Mouse (Mus musculus): ENCODE results near the gene Psme1. TPM values are rescaled to one million over a fixed set of nuclear protein-coding genes. Genes with fewer than 3 reads are reported as not detected.

The Psme1 gene
- polyA plus RNA-seq (2014; fragmentation: Nextera tagmentation; extraction: Ambion mirVana) = 126 TPM in 2 replicates

DNA sequence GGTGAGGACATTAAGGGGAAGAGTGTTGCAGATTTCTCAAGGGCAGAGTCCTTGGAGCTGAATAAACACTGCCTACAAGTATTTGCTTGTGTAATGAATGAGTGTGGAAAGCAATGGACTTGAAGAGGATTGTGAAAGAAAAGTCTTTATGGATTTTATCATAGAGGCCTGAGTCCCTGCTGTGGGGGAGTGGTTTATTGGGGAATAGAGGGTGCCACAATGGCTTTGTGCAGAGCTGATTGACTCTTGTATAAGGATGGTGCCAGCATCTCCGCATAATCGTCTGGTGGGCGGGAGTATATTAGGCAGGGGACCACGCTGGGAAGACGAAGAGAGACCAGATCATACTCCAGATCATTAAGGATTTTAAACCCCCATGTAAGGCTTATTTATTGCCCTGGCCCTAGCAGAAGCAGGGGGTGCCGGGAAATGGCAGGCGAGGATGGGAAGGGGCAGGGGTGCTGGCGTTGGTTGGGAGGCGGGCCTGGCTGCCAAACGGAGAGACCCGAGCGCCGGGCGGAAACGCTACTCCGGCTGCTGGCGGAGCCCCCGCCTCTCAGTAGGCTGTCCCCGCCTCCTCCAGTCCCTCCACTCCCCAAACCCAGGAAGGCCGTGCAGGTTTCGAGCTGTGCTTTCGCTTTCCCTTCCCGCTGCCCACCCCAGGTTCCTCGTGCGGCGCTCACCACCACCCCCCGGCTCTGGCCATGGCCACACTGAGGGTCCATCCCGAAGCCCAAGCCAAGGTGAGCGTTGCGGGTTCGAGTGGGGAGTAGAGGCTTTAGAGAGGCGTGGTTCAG is at the start of gene Psme1:
TSS of gene Psme1 (plus strand) at position 253 of the 797 bp plus-strand sequence.
- under 1% methylated on average over 30 of the region's 32 CpGs for WGBS
- DNase-seq (ENCODE audit: low spot score) = peak; percentile 78
- Histone ChIP-seq H3K4me1 (replicated peaks; ENCODE audit: control insufficient read depth, insufficient read depth, low read length) (peaks cover 3% of the 10 kb centered on the region; the same call in 1 of the 2 replicates), H3K4me2 (replicated peaks; ENCODE audit: low read depth, low read length) (peak within 1 kb of the TSS; percentile 85), H3K27me3 (ENCODE audit: control insufficient read depth, insufficient read depth, low read length) (no peaks in the 10 kb centered on the region), H3K9ac (ENCODE audit: low read depth, low read length) (peak within 1 kb of the TSS; percentile 83), H3K9me3 (ENCODE audit: control insufficient read depth, low read length) (no peaks in the 10 kb centered on the region), H3K27ac (ENCODE audit: low read depth, low read length) (peak within 1 kb of the TSS; percentile 75; the same call in 1 of the 2 replicates), H3K4me3 (ENCODE audit: low read depth, low read length) (peak within 1 kb of the TSS; percentile 63), H3K36me3 (ENCODE audit: control insufficient read depth, insufficient read depth, low read length) (peaks cover 2% of the 10 kb centered on the region; the same call in 1 of the 2 replicates)
- peak; percentile 89 for ATAC-seq (ENCODE audit: low FRiP score)

DNA sequence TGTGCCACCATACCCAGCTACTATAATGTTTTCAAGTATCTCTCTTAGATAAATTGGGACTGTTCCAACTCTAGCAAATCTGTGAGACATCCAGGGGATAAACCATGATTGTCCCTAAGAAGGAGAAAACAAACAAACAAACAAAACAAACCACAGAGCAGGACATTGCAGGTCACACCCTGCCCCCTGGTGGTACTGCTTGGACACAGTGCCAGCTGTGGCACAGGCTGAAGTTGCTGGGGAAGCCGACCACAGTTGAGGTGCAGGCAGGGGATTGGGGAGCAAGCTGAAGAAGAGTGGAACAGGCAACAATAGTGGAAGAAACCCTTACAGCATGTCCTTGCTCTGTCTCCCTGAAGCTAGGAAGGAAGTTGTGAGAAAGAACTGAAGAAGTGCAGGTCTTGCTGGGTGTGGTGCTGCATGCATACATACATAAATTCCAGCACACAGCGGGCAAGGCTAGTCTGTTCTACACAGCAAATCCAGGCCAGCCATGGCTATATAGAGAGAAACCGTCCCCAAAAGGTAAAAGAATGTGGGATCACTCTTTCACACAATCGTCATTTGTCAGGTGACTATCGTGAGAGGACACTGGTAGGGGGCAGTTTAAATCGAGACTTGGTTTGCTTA is 41.7 kb upstream of the Psme1 start:
- Histone ChIP-seq H3K4me2 (replicated peaks; ENCODE audit: low read depth, low read length) (no peak overlapping the region), H3K36me3 (ENCODE audit: control insufficient read depth, insufficient read depth, low read length) (no peaks in the 10 kb centered on the region), H3K4me1 (replicated peaks; ENCODE audit: control insufficient read depth, insufficient read depth, low read length) (no peaks in the 10 kb centered on the region), H3K27ac (ENCODE audit: low read depth, low read length) (no peak overlapping the region), H3K9ac (ENCODE audit: low read depth, low read length) (no peak overlapping the region), H3K9me3 (ENCODE audit: control insufficient read depth, low read length) (no peaks in the 10 kb centered on the region), H3K27me3 (ENCODE audit: control insufficient read depth, insufficient read depth, low read length) (no peaks in the 10 kb centered on the region), H3K4me3 (ENCODE audit: low read depth, low read length) (no peak overlapping the region)
- peak; percentile 60 for DNase-seq (ENCODE audit: low spot score)
- no peak for ATAC-seq (ENCODE audit: low FRiP score)
- 56% methylated on average over 6 of the region's 6 CpGs for WGBS

DNA sequence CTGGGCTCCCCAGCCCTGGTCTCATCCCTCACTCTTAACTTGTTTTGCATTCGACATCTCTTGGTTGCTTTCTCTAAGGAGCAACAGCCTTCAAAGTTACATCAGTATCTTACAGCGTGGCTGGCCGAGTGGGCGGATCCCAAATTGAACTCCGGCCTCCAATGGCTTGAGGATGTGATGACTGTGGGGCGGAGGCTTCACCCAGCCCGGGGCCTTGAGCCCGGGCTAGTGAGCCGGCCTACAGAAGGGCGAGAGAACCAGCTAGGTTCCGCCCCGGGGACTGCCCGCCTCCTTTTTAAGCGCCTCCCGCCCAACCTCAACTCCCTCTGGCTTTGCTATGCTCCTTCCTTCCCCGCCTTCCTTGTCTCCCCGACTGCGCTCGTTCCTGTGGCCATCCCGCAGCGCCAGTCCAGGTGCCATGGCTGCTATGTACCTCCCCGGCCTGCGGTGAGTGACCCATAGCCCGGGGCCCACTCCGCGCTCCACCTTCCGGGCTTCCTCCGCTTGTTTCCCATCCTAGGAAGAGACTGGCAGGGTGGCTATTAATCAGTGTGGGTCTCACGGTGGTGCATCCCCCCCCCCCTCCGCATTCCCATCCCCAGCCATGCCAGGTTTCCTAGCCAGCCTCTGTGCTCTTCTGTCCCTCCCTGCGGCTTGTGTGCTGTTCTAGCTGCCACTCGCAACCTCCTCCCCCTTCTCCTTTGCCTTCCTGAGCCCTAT is 37.7 kb upstream of the Psme1 start, which contains the start of gene Pck2:
TSS of gene Pck2 (plus strand) at position 200 of the 720 bp plus-strand sequence.
- no peaks in the 10 kb centered on the region for H3K9me3 ChIP-seq (ENCODE audit: control insufficient read depth, low read length)
- no peaks in the 10 kb centered on the region for H3K4me1 ChIP-seq (replicated peaks; ENCODE audit: control insufficient read depth, insufficient read depth, low read length)
- no peaks in the 10 kb centered on the region for H3K27me3 ChIP-seq (ENCODE audit: control insufficient read depth, insufficient read depth, low read length)
- H3K4me3 ChIP-seq (ENCODE audit: low read depth, low read length) = peak within 1 kb of the TSS; percentile 42
- 0 out of 2 replicates have a peak, but pooled peaks cover 2% of the 10 kb centered on the region for H3K36me3 ChIP-seq (ENCODE audit: control insufficient read depth, insufficient read depth, low read length)
- under 1% methylated on average over 31 of the region's 32 CpGs for WGBS
- ATAC-seq (ENCODE audit: low FRiP score) (peak; percentile 86), DNase-seq (ENCODE audit: low spot score) (peak; percentile 76)
- peak within 1 kb of the TSS; percentile 17; the same call in 1 of the 2 replicates for H3K27ac ChIP-seq (ENCODE audit: low read depth, low read length)
- H3K9ac ChIP-seq (ENCODE audit: low read depth, low read length) = peak within 1 kb of the TSS; percentile 52
- peak within 1 kb of the TSS; percentile 58 for H3K4me2 ChIP-seq (replicated peaks; ENCODE audit: low read depth, low read length)

DNA sequence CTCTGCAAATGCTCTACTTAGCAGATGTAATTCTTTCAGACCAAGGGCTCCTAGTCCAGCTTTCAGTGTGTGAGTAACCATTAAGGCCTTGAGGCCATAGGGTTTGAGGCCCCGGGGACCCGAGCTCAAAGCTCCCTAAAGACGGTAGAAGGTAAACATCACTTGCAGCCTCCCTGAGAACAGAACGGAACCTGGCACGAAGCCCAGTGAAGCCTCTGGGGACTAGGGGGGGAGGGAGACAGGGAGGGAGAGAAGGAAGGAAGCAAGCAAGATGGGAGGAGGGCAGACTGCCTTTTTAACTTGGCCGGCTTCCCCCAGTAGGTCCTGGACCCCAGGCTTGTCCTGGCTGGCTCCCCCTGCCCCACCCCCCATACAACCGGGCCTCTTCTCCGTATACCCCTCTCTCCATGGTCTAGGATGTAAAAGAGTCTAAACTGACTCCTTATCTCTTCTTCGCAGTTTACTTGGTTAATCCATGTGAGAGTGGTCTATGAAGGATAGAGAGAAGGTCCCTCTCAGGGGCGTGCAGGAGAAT is 37.1 kb upstream of the Psme1 start:
- DNase-seq (ENCODE audit: low spot score) (peak; percentile 71), ATAC-seq (ENCODE audit: low FRiP score) (peak; percentile 41; the same call in 1 of the 2 replicates)
- H3K27me3 ChIP-seq (ENCODE audit: control insufficient read depth, insufficient read depth, low read length) = no peaks in the 10 kb centered on the region
- H3K4me3 ChIP-seq (ENCODE audit: low read depth, low read length) = peak overlapping the region; percentile 42
- H3K4me1 ChIP-seq (replicated peaks; ENCODE audit: control insufficient read depth, insufficient read depth, low read length) = no peaks in the 10 kb centered on the region
- H3K36me3 ChIP-seq (ENCODE audit: control insufficient read depth, insufficient read depth, low read length) = 0 out of 2 replicates have a peak, but pooled peaks cover 2% of the 10 kb centered on the region
- H3K4me2 ChIP-seq (replicated peaks; ENCODE audit: low read depth, low read length) = peak overlapping the region; percentile 58
- WGBS = 12% methylated on average over 9 of the region's 10 CpGs
- peak overlapping the region; percentile 17; the same call in 1 of the 2 replicates for H3K27ac ChIP-seq (ENCODE audit: low read depth, low read length)
- H3K9ac ChIP-seq (ENCODE audit: low read depth, low read length) = peak overlapping the region; percentile 52
- H3K9me3 ChIP-seq (ENCODE audit: control insufficient read depth, low read length) = no peaks in the 10 kb centered on the region

DNA sequence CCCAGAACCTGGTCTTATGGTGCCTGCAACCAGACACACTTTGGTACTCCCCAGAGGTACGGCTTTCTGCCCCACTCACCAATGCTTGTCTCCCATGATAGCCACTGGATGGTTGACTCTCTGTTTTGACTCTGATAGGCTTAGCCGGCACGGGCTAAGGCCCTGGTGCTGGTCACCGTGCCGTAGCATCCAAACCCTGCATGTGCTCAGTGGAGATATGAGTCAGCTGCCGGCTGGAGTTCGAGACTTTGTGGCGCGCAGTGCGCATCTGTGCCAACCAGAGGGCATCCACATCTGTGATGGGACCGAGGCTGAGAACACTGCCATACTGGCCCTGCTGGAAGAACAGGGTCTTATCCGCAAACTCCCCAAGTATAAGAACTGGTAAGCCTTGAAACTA is 35.7 kb upstream of the Psme1 start:
- Histone ChIP-seq H3K9me3 (ENCODE audit: control insufficient read depth, low read length) (no peaks in the 10 kb centered on the region), H3K4me1 (replicated peaks; ENCODE audit: control insufficient read depth, insufficient read depth, low read length) (no peaks in the 10 kb centered on the region), H3K9ac (ENCODE audit: low read depth, low read length) (no peak overlapping the region), H3K4me2 (replicated peaks; ENCODE audit: low read depth, low read length) (no peak overlapping the region), H3K36me3 (ENCODE audit: control insufficient read depth, insufficient read depth, low read length) (0 out of 2 replicates have a peak, but pooled peaks cover 2% of the 10 kb centered on the region), H3K4me3 (ENCODE audit: low read depth, low read length) (no peak overlapping the region), H3K27ac (ENCODE audit: low read depth, low read length) (no peak overlapping the region), H3K27me3 (ENCODE audit: control insufficient read depth, insufficient read depth, low read length) (no peaks in the 10 kb centered on the region)
- no peak for ATAC-seq (ENCODE audit: low FRiP score)
- 96% methylated on average over 12 of the region's 12 CpGs for whole genome bisulfite sequencing
- no peak for DNase-seq (ENCODE audit: low spot score)

DNA sequence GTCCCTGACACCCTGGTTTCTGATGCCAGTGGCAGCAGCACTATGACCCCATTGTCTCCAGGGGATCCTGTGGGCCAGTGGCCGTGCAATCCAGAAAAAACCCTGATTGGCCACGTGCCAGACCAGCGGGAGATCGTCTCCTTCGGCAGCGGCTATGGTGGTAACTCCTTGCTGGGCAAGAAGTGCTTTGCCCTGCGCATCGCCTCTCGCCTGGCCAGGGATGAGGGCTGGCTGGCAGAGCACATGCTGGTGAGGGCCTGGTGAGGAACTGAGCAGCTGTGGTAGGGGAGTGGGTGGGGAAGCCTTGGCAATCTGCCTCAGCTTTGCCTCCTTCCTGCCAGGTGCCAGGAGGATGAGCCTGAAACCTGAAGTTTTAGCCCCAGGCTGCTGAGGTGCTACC is 33.6 kb upstream of the Psme1 start:
- Histone ChIP-seq H3K4me1 (replicated peaks; ENCODE audit: control insufficient read depth, insufficient read depth, low read length) (no peaks in the 10 kb centered on the region), H3K27me3 (ENCODE audit: control insufficient read depth, insufficient read depth, low read length) (no peaks in the 10 kb centered on the region), H3K9me3 (ENCODE audit: control insufficient read depth, low read length) (no peaks in the 10 kb centered on the region), H3K27ac (ENCODE audit: low read depth, low read length) (no peak overlapping the region), H3K4me2 (replicated peaks; ENCODE audit: low read depth, low read length) (no peak overlapping the region), H3K9ac (ENCODE audit: low read depth, low read length) (no peak overlapping the region), H3K36me3 (ENCODE audit: control insufficient read depth, insufficient read depth, low read length) (0 out of 2 replicates have a peak, but pooled peaks cover 4% of the 10 kb centered on the region), H3K4me3 (ENCODE audit: low read depth, low read length) (no peak overlapping the region)
- DNase-seq (ENCODE audit: low spot score) (no peak), ATAC-seq (ENCODE audit: low FRiP score) (no peak)
- 86% methylated on average over 9 of the region's 9 CpGs for WGBS

DNA sequence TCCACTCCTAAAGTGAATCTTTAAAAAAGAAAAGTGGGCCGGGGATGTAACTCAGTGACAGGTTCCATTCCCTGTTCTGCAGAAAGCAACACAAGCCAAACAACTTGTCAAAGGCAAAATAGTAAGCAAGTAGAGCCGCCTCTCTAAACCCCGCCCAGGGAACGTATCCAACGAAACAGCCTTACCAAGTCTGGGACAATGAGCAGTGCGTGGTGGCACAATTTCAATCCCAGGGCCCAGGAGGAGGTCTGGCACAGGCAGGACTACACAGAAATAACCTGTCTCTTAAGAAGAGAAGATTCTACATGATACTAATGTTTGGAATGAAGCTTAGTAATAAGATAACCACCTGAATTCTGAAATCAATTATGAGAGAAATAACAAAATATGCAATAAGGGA is 27.7 kb upstream of the Psme1 start:
- no peak overlapping the region for H3K27ac ChIP-seq (ENCODE audit: low read depth, low read length)
- H3K27me3 ChIP-seq (ENCODE audit: control insufficient read depth, insufficient read depth, low read length) = no peaks in the 10 kb centered on the region
- H3K4me1 ChIP-seq (replicated peaks; ENCODE audit: control insufficient read depth, insufficient read depth, low read length) = no peaks in the 10 kb centered on the region
- no peaks in the 10 kb centered on the region for H3K9me3 ChIP-seq (ENCODE audit: control insufficient read depth, low read length)
- H3K36me3 ChIP-seq (ENCODE audit: control insufficient read depth, insufficient read depth, low read length) = 0 out of 2 replicates have a peak, but pooled peaks cover 2% of the 10 kb centered on the region
- no peak overlapping the region for H3K4me3 ChIP-seq (ENCODE audit: low read depth, low read length)
- H3K9ac ChIP-seq (ENCODE audit: low read depth, low read length) = no peak overlapping the region
- WGBS = 88% methylated on average over 6 of the region's 6 CpGs
- ATAC-seq (ENCODE audit: low FRiP score) = no peak
- no peak overlapping the region for H3K4me2 ChIP-seq (replicated peaks; ENCODE audit: low read depth, low read length)
- DNase-seq (ENCODE audit: low spot score) = no peak

DNA sequence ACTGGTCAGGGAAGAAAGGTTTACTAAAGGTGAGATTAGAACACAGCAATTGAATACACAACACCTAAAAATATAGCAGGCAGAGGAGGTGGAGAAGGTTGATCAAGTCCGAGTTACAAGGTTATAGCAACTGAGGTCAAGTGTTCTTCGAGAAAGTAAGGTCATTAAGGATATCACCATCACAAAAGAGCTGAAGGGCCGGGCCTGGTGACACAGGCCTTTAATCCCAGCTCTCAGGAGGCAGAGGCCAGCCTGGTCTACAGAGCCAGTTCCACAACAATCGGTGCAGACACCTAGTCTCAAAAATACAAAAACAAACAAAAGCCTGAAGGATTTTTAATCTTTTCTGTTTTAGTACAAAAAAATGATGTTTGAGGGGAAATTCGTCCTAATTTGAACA is 26.6 kb upstream of the Psme1 start:
- Histone ChIP-seq H3K4me3 (ENCODE audit: low read depth, low read length) (no peak overlapping the region), H3K4me1 (replicated peaks; ENCODE audit: control insufficient read depth, insufficient read depth, low read length) (no peaks in the 10 kb centered on the region), H3K36me3 (ENCODE audit: control insufficient read depth, insufficient read depth, low read length) (0 out of 2 replicates have a peak, but pooled peaks cover 2% of the 10 kb centered on the region), H3K4me2 (replicated peaks; ENCODE audit: low read depth, low read length) (no peak overlapping the region), H3K27ac (ENCODE audit: low read depth, low read length) (no peak overlapping the region), H3K9me3 (ENCODE audit: control insufficient read depth, low read length) (no peaks in the 10 kb centered on the region), H3K9ac (ENCODE audit: low read depth, low read length) (no peak overlapping the region), H3K27me3 (ENCODE audit: control insufficient read depth, insufficient read depth, low read length) (no peaks in the 10 kb centered on the region)
- ATAC-seq (ENCODE audit: low FRiP score) (no peak), DNase-seq (ENCODE audit: low spot score) (no peak)
- WGBS = 67% methylated on average over 5 of the region's 5 CpGs
